Mouse (Mus musculus): ENCODE results near the gene Sept11. TPM values are rescaled to one million over a fixed set of nuclear protein-coding genes. Genes with fewer than 3 reads are reported as not detected.

Sept11 gene
- total RNA-seq, 2 experiments from 2014 or later = 26.9 to 27.3 TPM

Other genes starting within 250 kb of the Sept11 start
- gene Sowahb, start 48.4 kb upstream of the Sept11 start, total RNA-seq (2021) = under 1 TPM; 0.07 to 0.08 TPM
- 100 to 1,000 TPM; 154 to 176 TPM for gene Ccni, start 113.1 kb downstream of the Sept11 start, total RNA-seq (2021)
- gene 2010109A12Rik, start 113.1 kb downstream of the Sept11 start, total RNA-seq (2021) = under 1 TPM; 0.41 to 0.55 TPM
- gene Ccng2, start 173.8 kb downstream of the Sept11 start, total RNA-seq (2021) = 10 to 100 TPM; 13.0 to 20.1 TPM